Mouse (Mus musculus) Patski (cell line): ENCODE data around the gene Slamf7. TPM values are rescaled to one million over a fixed set of nuclear protein-coding genes. Genes with fewer than 3 reads are reported as not detected.
"Not testable (repeated sequence)": the region's sequence is repeated elsewhere in the genome, so short reads cannot be mapped to it uniquely, and the experiment has no call there.

Experiments used
- ATAC-seq: fragments of 100-300 bp; one replicate; pipeline ENCODE4 v1.8.0; 2021
- CTCF ChIA-PET: fragments of 350-600 bp; sonication (Branson Sonifier 250); formaldehyde crosslinking; loops from one replicate; lab custom pipeline; 2022; ENCODE audit warnings: inconsistent platforms; lab: Charles Lee
- POLR2A ChIA-PET: fragments of 350-600 bp; sonication (Branson Sonifier 250); formaldehyde crosslinking; loops from one replicate; lab custom pipeline; 2022; ENCODE audit warnings: antibody characterized with exemption, inconsistent platforms; lab: Charles Lee
- DNase-seq: peaks from one replicate; pipeline ENCODE4 v3.0.0-alpha.2; 2011; ENCODE audit warnings: low read depth, low spot score
- H3K27me3 ChIP-seq: fragments of 371-371 bp; one replicate; pipeline ENCODE4 v1.5.1; 2021
- CTCF ChIP-seq: fragments of 100-300 bp; IDR thresholded peaks from one replicate; pipeline ENCODE4 v1.5.1; 2021
- in situ Hi-C: fragments of 300-500 bp; cut with MboI; formaldehyde crosslinking; loops from 3 replicates; pipeline ENCODE4 v1.11.1; 2018; ENCODE audit warnings: low pct_unique_long_range_greater_than_20kb, mixed read lengths
- polyA plus RNA-seq: library from polyadenylated mRNA; unstranded; gene quantifications from one replicate; pipeline ENCODE4 v1.2.3, GENCODE M21; 2021

Gene Slamf7
- not detected for polyA plus RNA-seq

GRCm38 (mm10) chr1:171652734-171653133, at the start of gene Slamf7:
Gene Slamf7, minus strand, starts transcription at chr1:171653035.
- in situ Hi-C loops, result no loop called here
- ATAC-seq, result no peak
- POLR2A ChIA-PET, result no interaction called here

GRCm38 (mm10) chr1:171698983-171699382, 46.1 kb upstream of the Slamf7 start:
- POLR2A ChIA-PET, result no interaction called here
- DNase-seq (no peak), ATAC-seq (no peak)
- CTCF ChIA-PET, result no interaction called here
- no peak for TF ChIP-seq CTCF
- no peaks in the 10 kb centered on the region for H3K27me3 ChIP-seq
- in situ Hi-C loops, result no loop called here

More at GRCm38 (mm10) chr1:171652734-171653133, at the start of gene Slamf7:
- no peak for DNase-seq
- CTCF ChIA-PET, result no interaction called here
- no peak for TF ChIP-seq CTCF
- H3K27me3 ChIP-seq, result no peaks in the 10 kb centered on the region

DNA sequence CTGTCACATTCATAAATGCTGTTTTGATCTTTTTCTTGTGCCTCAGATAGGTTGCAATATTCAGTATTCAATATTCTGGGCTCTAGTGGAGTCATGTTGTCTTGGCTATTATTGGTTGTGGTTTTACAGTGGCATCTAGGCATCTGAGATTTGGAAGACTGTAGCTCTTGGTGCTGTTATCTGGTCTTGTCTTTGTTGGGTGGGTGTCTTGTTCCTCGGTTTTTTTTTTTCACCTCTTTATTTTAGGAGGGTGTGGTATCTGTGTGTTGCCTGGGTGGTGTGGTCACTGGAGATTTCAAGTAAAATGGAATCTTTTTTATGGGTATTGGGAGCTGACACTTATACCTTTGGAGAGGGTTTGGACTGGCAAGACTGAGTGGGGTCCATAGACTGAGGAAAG, 41.1 kb upstream of the Slamf7 start:
- in situ Hi-C loops, result no loop called here
- DNase-seq (no peak), ATAC-seq (no peak)
- H3K27me3 ChIP-seq, result no peaks in the 10 kb centered on the region
- POLR2A ChIA-PET, result no interaction called here
- CTCF ChIA-PET, result no interaction called here
- TF ChIP-seq CTCF, result no peak

GRCm38 (mm10) chr1:171687320-171687719, 34.5 kb upstream of the Slamf7 start:
- CTCF ChIA-PET, result no interaction called here

DNA sequence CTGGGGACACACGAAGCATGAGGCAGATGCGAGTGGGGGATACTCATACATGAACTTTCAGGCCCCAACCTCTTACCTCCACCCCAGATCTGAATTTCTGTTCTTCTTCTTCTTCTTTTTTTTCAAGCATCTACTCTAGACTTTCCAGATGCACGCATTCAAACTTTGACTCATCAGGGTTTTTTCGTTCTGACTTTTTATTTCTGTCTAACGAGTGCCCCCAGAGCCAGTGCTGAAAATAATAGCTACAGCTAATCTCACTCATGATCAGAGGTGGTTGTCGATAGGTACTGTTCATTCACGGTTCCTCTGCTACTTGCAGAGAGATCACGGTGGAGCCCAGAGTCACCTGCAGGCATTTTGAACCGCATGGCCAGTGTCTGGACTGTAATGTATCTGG, 32.1 kb upstream of the Slamf7 start:
- in situ Hi-C loops, result no loop called here
- H3K27me3 ChIP-seq, result no peaks in the 10 kb centered on the region
- no peak for ATAC-seq
- no peak for DNase-seq
- ChIA-PET POLR2A (no interaction called here), CTCF (no interaction called here)
- TF ChIP-seq CTCF, result no peak

More at GRCm38 (mm10) chr1:171687320-171687719, 34.5 kb upstream of the Slamf7 start:
- in situ Hi-C loops, result no loop called here
- POLR2A ChIA-PET, result no interaction called here
- ATAC-seq (no peak), DNase-seq (no peak)
- no peak for TF ChIP-seq CTCF
- H3K27me3 ChIP-seq, result no peaks in the 10 kb centered on the region

GRCm38 (mm10) chr1:171681531-171682299, 28.9 kb upstream of the Slamf7 start, which contains the start of gene Cd48:
Gene Cd48, plus strand, starts transcription at chr1:171682009.
- CTCF ChIA-PET, result no interaction called here
- POLR2A ChIA-PET, result no interaction called here

DNA sequence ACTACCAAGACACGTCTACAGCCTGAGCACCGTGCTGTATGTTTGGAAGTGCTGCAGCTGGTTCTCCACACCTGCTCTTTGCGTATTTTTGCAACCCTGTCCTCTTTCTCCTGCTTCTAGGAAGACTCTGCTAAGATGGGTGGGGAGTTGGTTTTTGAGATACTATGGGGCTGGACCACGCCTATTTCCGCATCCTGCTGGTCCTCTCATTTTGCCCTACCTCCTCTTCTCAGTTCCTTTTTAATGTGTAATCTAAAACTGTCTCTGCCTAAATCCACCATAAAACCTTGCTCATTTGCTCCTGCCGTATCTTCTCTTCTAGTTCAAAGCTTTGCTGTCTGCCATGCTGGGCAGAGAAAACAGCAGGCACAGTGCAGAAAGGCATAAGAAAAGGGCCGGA, 28.2 kb upstream of the Slamf7 start:
- no peak for ATAC-seq
- TF ChIP-seq CTCF, result no peak
- CTCF ChIA-PET, result no interaction called here
- no peaks in the 10 kb centered on the region for H3K27me3 ChIP-seq
- POLR2A ChIA-PET, result no interaction called here
- DNase-seq, result no peak
- in situ Hi-C loops, result no loop called here

More at GRCm38 (mm10) chr1:171681531-171682299, 28.9 kb upstream of the Slamf7 start, which contains the start of gene Cd48:
- DNase-seq (no peak), ATAC-seq (no peak)
- in situ Hi-C loops, result no loop called here
- H3K27me3 ChIP-seq, result no peaks in the 10 kb centered on the region
- TF ChIP-seq CTCF, result no peak

- TF ChIP-seq CTCF, result no peak
- no peaks in the 10 kb centered on the region for H3K27me3 ChIP-seq
- ATAC-seq (no peak), DNase-seq (no peak)
- in situ Hi-C loops, result no loop called here
- CTCF ChIA-PET, result no interaction called here
- POLR2A ChIA-PET, result no interaction called here
These were observed 24.9 kb upstream of the Slamf7 start for GRCm38 (mm10) chr1:171677721-171678120.

- DNase-seq, result no peak
- no peak for ATAC-seq
- in situ Hi-C loops, result no loop called here
- TF ChIP-seq CTCF, result no peak
- POLR2A ChIA-PET, result no interaction called here
- H3K27me3 ChIP-seq, result no peaks in the 10 kb centered on the region
- CTCF ChIA-PET, result no interaction called here
These were observed 21.6 kb upstream of the Slamf7 start for GRCm38 (mm10) chr1:171674467-171674866.

- CTCF ChIA-PET, result no interaction called here
- POLR2A ChIA-PET, result interaction anchor here (0.6 kb wide), 1 partner anchor 15 kb away, joined by 3 read pairs; no protein-coding TSS in a partner anchor
- TF ChIP-seq CTCF, result no peak
- in situ Hi-C loops, result no loop called here
- ATAC-seq (no peak), DNase-seq (no peak)
- no peaks in the 10 kb centered on the region for H3K27me3 ChIP-seq
These were observed 20.1 kb upstream of the Slamf7 start for GRCm38 (mm10) chr1:171672854-171673475.

DNA sequence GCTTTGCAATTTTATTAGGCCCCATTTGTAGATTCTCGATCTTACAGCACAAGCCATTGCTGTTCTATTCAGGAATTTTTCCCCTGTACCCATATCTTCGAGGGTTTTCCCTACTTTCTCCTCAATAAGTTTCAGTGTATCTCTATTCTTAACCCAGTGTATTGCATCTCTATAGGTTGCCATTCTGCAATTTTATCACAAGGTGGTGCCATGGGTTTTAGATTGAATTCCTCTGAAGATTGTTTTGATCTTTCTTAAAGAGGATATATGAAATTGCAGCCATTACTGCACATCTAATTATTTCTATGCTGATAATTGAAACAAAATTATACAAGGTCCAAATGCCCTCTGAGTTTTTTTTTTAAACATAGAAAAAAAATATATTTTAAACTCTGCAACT, 19.6 kb upstream of the Slamf7 start:
- DNase-seq, in situ Hi-C loops, H3K27me3 ChIP-seq, CTCF ChIA-PET, ATAC-seq, POLR2A ChIA-PET: not testable (repeated sequence)
